Mouse (Mus musculus) E14TG2a.4 (cell line): ENCODE results near the gene L3mbtl2.
"Not testable (repeated sequence)": the region's sequence is repeated elsewhere in the genome, so short reads cannot be mapped to it uniquely, and the experiment has no call there.

ENCODE experiments used
- H3K27me3 ChIP-seq: 2 replicates; pipeline ENCODE4 v1.6.1; 2014; ENCODE audit warnings: low read length, control low read depth; ENCODE audit not compliant: insufficient read depth
- H3K36me3 ChIP-seq: 2 replicates; pipeline ENCODE4 v1.6.1; 2014; ENCODE audit warnings: low read length, control low read depth; ENCODE audit not compliant: insufficient read depth
- H3K4me1 ChIP-seq: replicated peaks from 2 replicates; pipeline ENCODE4 v1.6.1; 2014; ENCODE audit warnings: low read depth, low read length, control low read depth
- H3K4me3 ChIP-seq: replicated peaks from 2 replicates; pipeline ENCODE4 v1.5.1; 2014; ENCODE audit warnings: mild to moderate bottlenecking, low read length
- H3K9me3 ChIP-seq: 2 replicates; pipeline ENCODE4 v1.6.1; 2014; ENCODE audit warnings: low read length, control low read depth
- CTCF ChIP-seq: conservative IDR thresholded peaks from 2 replicates; pipeline ENCODE4 v1.5.1; 2014; ENCODE audit warnings: low read length
- NANOG ChIP-seq: IDR thresholded peaks from 2 replicates; pipeline ENCODE4 v1.6.1; 2014; ENCODE audit warnings: borderline replicate concordance, low read length, mixed read lengths
- POU5F1 ChIP-seq: IDR thresholded peaks from 2 replicates; pipeline ENCODE4 v1.6.1; 2014; ENCODE audit warnings: low read length, borderline replicate concordance

Gene L3mbtl2

DNA sequence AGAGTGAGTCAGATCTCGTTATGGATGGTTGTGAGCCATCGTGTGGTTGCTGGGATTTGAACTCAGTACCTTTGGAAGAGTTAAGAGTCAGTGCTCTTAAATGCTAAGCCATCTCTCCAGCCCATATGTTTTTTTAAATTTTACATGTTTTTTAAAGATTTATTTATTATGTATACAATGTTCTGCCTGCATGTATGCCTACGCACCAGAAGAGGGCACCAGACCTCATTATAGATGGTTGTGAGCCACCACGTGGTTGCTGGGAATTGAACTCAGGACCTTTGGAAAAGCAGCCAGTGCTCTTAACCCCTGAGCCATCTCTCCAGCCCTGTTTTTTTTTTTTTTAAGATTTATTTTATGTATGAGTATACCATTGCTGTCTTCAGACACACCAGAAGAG is 37.7 kb downstream of the L3mbtl2 start:
- H3K9me3 ChIP-seq, H3K4me3 ChIP-seq: not testable (repeated sequence)
- H3K27me3 ChIP-seq: peaks cover 10% of the 10 kb centered on the region
- peak; percentile 55 for TF ChIP-seq CTCF
- H3K36me3 ChIP-seq: peaks cover 45% of the 10 kb centered on the region
- H3K4me1 ChIP-seq: peaks cover 71% of the 10 kb centered on the region

- no peak for TF ChIP-seq POU5F1
- no peak for TF ChIP-seq CTCF
- TF ChIP-seq NANOG: no peak
- Histone ChIP-seq H3K4me3 (no peak overlapping the region), H3K27me3 (no peaks in the 10 kb centered on the region), H3K4me1 (peaks cover 80% of the 10 kb centered on the region), H3K9me3 (no peaks in the 10 kb centered on the region), H3K36me3 (peaks cover 56% of the 10 kb centered on the region)
These were observed 38.8 kb downstream of the L3mbtl2 start for GRCm38 (mm10) chr15:81702306-81703093.

DNA sequence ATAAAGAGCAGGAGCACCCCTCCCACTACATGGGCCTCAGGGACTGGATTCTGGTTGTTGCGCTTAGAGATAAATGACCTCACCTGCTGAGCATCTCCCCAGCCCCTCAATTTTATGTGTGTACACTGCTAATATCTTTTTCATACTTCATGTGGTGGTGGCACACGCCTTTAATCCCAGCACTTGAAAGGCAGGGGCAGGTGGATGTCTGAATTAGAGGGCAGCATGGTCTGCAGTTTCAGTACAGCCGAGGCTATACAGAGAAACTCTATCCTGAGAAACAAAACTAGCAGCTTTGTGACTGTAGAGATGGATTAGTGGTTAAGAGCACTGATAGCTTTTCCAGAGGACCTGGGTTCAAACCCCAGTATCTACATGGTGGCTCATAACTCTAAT is 39.4 kb downstream of the L3mbtl2 start:
- peaks cover 62% of the 10 kb centered on the region for H3K36me3 ChIP-seq
- TF ChIP-seq POU5F1 (no peak), NANOG (no peak), CTCF (no peak)
- H3K27me3 ChIP-seq: no peaks in the 10 kb centered on the region
- no peak overlapping the region for H3K4me3 ChIP-seq
- no peaks in the 10 kb centered on the region for H3K9me3 ChIP-seq
- peaks cover 81% of the 10 kb centered on the region for H3K4me1 ChIP-seq

DNA sequence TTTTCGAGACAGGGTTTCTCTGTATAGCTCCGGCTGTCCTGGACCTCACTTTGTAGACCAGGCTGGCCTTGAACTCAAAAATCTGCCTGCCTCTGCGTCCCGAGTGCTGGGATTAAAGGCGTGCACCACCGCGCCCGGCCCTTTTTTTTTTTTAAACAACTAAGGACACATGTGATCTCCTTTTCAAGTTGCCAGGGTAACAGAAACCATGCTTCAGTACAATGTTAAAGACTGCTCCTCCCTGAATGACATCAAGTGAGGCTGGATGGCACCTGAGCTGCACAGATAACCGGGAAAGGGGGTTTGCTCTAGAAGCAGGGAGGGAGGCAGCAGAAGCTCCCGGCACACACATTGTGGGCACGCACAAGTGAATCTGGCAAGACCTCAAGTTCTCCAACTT is 45.3 kb downstream of the L3mbtl2 start:
- H3K36me3 ChIP-seq: peaks cover 99% of the 10 kb centered on the region
- TF ChIP-seq NANOG (no peak), POU5F1 (no peak), CTCF (no peak)

DNA sequence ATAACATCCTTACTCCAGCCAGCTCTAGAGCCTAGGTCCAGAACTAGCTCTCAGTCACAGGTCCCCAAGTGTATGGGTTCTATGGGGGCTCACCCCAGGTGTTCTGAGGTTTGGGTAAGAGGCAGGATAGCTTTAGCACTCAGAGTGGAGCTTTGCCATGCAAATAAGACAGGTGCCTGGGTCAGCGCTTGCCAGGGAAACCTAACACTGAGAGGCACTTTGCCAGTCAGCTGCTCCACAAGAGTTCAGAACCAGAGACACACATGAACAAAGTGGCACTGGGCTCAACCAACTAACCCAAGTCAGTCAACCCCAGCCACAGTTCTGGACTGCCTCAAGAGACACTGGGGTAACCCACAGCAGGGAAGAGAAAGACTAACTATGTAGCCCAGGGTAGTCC is 46.0 kb downstream of the L3mbtl2 start:
- H3K27me3 ChIP-seq: no peaks in the 10 kb centered on the region
- TF ChIP-seq POU5F1 (no peak), CTCF (no peak), NANOG (no peak)
- H3K4me3 ChIP-seq: no peak overlapping the region
- peaks cover 96% of the 10 kb centered on the region for H3K36me3 ChIP-seq
- H3K4me1 ChIP-seq: peaks cover 84% of the 10 kb centered on the region
- no peaks in the 10 kb centered on the region for H3K9me3 ChIP-seq

More for the DNA sequence above, 45.3 kb downstream of the L3mbtl2 start:
- Histone ChIP-seq H3K27me3 (no peaks in the 10 kb centered on the region), H3K4me1 (peaks cover 89% of the 10 kb centered on the region), H3K9me3 (no peaks in the 10 kb centered on the region), H3K4me3 (no peak overlapping the region)

GRCm38 (mm10) chr15:81710801-81711200 is 47.1 kb downstream of the L3mbtl2 start:
- peaks cover 81% of the 10 kb centered on the region for H3K4me1 ChIP-seq
- no peaks in the 10 kb centered on the region for H3K9me3 ChIP-seq
- no peaks in the 10 kb centered on the region for H3K27me3 ChIP-seq
- no peak for TF ChIP-seq NANOG
- no peak for TF ChIP-seq CTCF
- no peak for TF ChIP-seq POU5F1
- H3K36me3 ChIP-seq: peaks cover 96% of the 10 kb centered on the region
- no peak overlapping the region for H3K4me3 ChIP-seq

GRCm38 (mm10) chr15:81713742-81714141 is 50.1 kb downstream of the L3mbtl2 start:
- Histone ChIP-seq H3K27me3 (no peaks in the 10 kb centered on the region), H3K4me1 (peaks cover 78% of the 10 kb centered on the region), H3K36me3 (peaks cover 97% of the 10 kb centered on the region), H3K4me3 (no peak overlapping the region), H3K9me3 (no peaks in the 10 kb centered on the region)
- TF ChIP-seq NANOG (no peak), CTCF (no peak), POU5F1 (no peak)

DNA sequence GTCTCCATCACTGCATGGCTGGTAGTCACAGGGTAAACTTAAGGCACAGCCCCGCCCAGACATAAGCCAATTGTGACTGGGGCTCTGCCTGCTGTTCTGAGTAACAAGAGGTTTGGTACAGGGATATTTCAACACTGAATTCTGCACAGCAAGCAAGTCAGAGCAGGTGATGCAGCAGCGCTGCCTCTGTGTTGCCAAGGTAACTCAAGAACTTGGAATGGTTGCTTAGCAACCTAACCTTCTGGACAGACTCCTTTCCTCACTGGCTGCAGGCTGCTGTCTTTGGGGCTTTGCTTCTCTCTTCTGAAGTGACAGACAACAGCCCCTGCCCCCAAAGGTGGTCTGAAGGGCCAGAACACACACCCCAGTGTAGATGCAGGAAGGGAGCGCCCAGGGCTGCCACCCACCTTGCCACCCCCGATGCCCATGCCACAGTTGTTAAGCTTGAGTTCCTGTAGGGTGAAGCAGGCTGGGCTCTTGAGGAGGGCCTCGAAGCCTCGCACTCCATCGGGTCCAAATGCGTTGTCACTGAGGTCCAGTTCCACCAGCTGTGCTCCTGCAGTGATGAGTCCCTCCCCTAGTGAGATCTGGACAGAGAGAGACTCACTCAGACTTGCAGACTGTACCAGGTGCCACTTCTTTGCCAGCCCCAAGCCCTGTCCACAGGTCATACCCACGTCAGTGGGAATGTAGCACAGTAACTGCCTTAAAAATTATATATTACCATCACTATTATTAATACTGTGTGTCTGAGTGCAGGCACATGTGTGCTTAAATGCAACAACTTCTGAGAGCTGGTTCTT is 54.8 kb downstream of the L3mbtl2 start:
- no peaks in the 10 kb centered on the region for H3K27me3 ChIP-seq
- no peak for TF ChIP-seq NANOG
- no peak for TF ChIP-seq CTCF
- TF ChIP-seq POU5F1: no peak

GRCm38 (mm10) chr15:81719139-81719531 is 55.4 kb downstream of the L3mbtl2 start:
- TF ChIP-seq NANOG (no peak), CTCF (peak; percentile 25; the same call in 1 of the 2 replicates), POU5F1 (no peak)
- H3K27me3 ChIP-seq: no peaks in the 10 kb centered on the region
- H3K9me3 ChIP-seq: no peaks in the 10 kb centered on the region
- H3K4me3 ChIP-seq: no peak overlapping the region
- H3K4me1 ChIP-seq: peaks cover 78% of the 10 kb centered on the region
- peaks cover 97% of the 10 kb centered on the region for H3K36me3 ChIP-seq

More for the DNA sequence above, 54.8 kb downstream of the L3mbtl2 start:
- H3K36me3 ChIP-seq: peaks cover 97% of the 10 kb centered on the region
- H3K4me3 ChIP-seq: no peak overlapping the region
- H3K4me1 ChIP-seq: peaks cover 78% of the 10 kb centered on the region
- H3K9me3 ChIP-seq: no peaks in the 10 kb centered on the region
